Mouse (Mus musculus) liver, embryonic 14.5 days (tissue): Measurements from ENCODE around the gene Gli2. TPM values are rescaled to one million over a fixed set of nuclear protein-coding genes. Genes with fewer than 3 reads are reported as not detected.

Source experiments
- ATAC-seq: fragments of 200-750 bp; cut with Nextera tagmentation; 2 replicates; pipeline ENCODE4 v1.8.0; 2017; ENCODE audit warnings: moderate number of reproducible peaks, mild to moderate bottlenecking, moderate library complexity; ENCODE audit not compliant: insufficient read depth
- DNase-seq, 3 experiments: peaks; one replicate each; pipeline ENCODE4 v3.0.0-alpha.2; 2012 to 2013; ENCODE audit warnings: low read depth in 3 of 3, low spot score in 3 of 3
- H3K27ac ChIP-seq: fragments of 300-500 bp; sonication (generic); 2 replicates; pipeline ENCODE4 v1.5.1; 2014; ENCODE audit warnings: moderate library complexity, mild to moderate bottlenecking, control low read depth, inconsistent platforms
- H3K27me3 ChIP-seq: fragments of 300-500 bp; sonication (generic); 2 replicates; pipeline ENCODE4 v1.6.1; 2014; ENCODE audit warnings: mild to moderate bottlenecking, low read length, moderate library complexity; ENCODE audit not compliant: control insufficient read depth, insufficient read depth
- H3K36me3 ChIP-seq: fragments of 300-500 bp; sonication (generic); replicated peaks from 2 replicates; pipeline ENCODE4 v1.6.1; 2014; ENCODE audit warnings: low read depth; ENCODE audit not compliant: control insufficient read depth, insufficient read depth
- H3K4me1 ChIP-seq, 2 experiments: fragments of 200-500 bp in 1 of 2; fragments of 300-500 bp in 1 of 2; sonication (generic) in 1 of 2; replicated peaks; 2 replicates each; pipeline ENCODE4 v1.6.1; 2012 to 2014; ENCODE audit warnings: antibody characterized with exemption in 1 of 2, inconsistent platforms in 1 of 2, low read length in 1 of 2; ENCODE audit not compliant: control insufficient read depth in 2 of 2, insufficient read depth in 2 of 2
- H3K4me2 ChIP-seq: fragments of 300-500 bp; sonication (generic); 2 replicates; pipeline ENCODE4 v1.6.1; 2014; ENCODE audit warnings: low read depth, mild to moderate bottlenecking, control low read depth, moderate library complexity
- H3K4me3 ChIP-seq, 2 experiments: fragments of 200-500 bp in 1 of 2; fragments of 300-500 bp in 1 of 2; sonication (generic) in 1 of 2; 2 replicates each; pipeline ENCODE4 v1.5.1; 2012 to 2014; ENCODE audit warnings: low read depth in 2 of 2, low read length in 2 of 2, mild to moderate bottlenecking in 2 of 2, control low read depth in 1 of 2, inconsistent platforms in 1 of 2, moderate library complexity in 1 of 2; ENCODE audit not compliant: insufficient read depth in 1 of 2
- H3K9ac ChIP-seq: fragments of 300-500 bp; sonication (generic); replicated peaks from 2 replicates; pipeline ENCODE4 v1.6.1; 2014; ENCODE audit warnings: mild to moderate bottlenecking, control low read depth, moderate library complexity
- H3K9me3 ChIP-seq: fragments of 300-500 bp; sonication (generic); 2 replicates; pipeline ENCODE4 v1.6.1; 2016; ENCODE audit warnings: low read length, mixed read lengths; ENCODE audit not compliant: control insufficient read depth
- CTCF ChIP-seq: IDR thresholded peaks from 2 replicates; pipeline ENCODE4 v1.5.1; 2016; ENCODE audit warnings: antibody characterized with exemption, low read depth, control low read depth
- EP300 ChIP-seq: IDR thresholded peaks from 2 replicates; pipeline ENCODE4 v1.6.1; 2016; ENCODE audit warnings: antibody characterized with exemption, low read depth
- WGBS: fragments of 180-500 bp; shearing (Covaris S2); extraction: QIAGEN DNeasy Blood & Tissue Kit; methylation state at CpG from one replicate; pipeline ENCODE4 v1.1.7; 2014; ENCODE audit not compliant: insufficient replicate concordance; 5-methylcytosine and 5-hydroxymethylcytosine counted together
- polyA plus RNA-seq, 2 experiments: library from polyadenylated mRNA; depleted of rRNA in 1 of 2; stranded (reverse) in 1 of 2; unstranded in 1 of 2; fragments of >200 nt; fragmentation: Nextera tagmentation in 1 of 2; extraction: Ambion mirVana in 1 of 2; gene quantifications; 2 replicates each; pipeline versions ENCODE4 v1.2.1 to v1.2.3; 2012 to 2014

Gene Gli2
- polyA plus RNA-seq, 2 experiments, result 0.04 to 0.26 TPM

DNA sequence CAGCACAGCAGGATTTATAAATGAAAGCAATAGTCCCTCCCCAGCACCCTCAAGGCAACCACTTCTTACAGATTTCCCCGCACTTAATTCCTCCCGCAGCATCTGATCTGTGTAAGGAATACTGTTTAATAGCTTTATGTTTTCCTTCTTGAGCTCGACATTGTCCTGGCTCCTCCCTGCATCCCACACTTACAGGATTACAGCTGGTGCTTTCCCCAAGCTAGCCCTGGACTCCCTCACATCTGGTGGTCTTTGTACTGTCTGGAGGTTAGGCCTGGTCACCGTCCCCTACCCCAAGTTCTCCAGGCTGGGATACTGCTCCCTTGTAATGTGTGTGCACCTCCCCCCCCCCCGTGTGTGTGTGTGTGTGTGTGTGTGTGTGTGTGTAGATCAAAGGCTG lies 101.1 kb downstream of the Gli2 start:
- ATAC-seq (no peak), DNase-seq (no peak)
- no peaks in the 10 kb centered on the region for H3K9me3 ChIP-seq
- no peaks in the 10 kb centered on the region for H3K27me3 ChIP-seq
- TF ChIP-seq CTCF (no peak), EP300 (no peak)
- H3K36me3 ChIP-seq, result no peaks in the 10 kb centered on the region
- H3K27ac ChIP-seq, result no peak overlapping the region
- no peak overlapping the region for H3K4me3 ChIP-seq
- WGBS, result 51% methylated on average over 5 of the region's 5 CpGs
- H3K9ac ChIP-seq, result no peak overlapping the region
- H3K4me1 ChIP-seq, result no peaks in the 10 kb centered on the region
- no peak overlapping the region for H3K4me2 ChIP-seq

DNA sequence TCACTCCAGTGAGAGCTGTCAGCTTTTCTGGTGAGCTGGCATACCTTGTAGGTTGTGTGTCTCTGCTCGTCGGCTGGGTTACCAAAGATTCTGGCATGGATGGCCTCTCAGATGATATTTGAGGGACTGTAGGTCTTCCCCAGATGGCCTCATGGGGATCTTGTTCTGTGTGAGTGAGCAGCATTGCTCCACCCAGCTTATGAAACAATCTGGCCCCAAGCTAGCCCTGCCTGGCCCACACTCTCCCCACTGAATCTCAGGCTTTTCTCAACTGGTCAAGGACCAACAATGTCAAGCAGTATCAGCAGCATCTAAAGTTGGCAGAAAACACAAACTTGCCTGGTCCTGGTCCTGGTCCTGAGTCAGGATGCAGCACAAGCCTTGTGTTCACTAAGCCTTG lies 105.0 kb downstream of the Gli2 start:
- Histone ChIP-seq H3K4me3 (no peak overlapping the region), H3K4me2 (no peak overlapping the region), H3K9me3 (no peaks in the 10 kb centered on the region), H3K27me3 (no peaks in the 10 kb centered on the region), H3K9ac (no peak overlapping the region), H3K4me1 (no peaks in the 10 kb centered on the region), H3K36me3 (no peaks in the 10 kb centered on the region), H3K27ac (no peak overlapping the region)
- ATAC-seq (no peak), DNase-seq (no peak)
- WGBS, result 59% methylated on average over 2 of the region's 2 CpGs
- TF ChIP-seq EP300 (no peak), CTCF (no peak)

DNA sequence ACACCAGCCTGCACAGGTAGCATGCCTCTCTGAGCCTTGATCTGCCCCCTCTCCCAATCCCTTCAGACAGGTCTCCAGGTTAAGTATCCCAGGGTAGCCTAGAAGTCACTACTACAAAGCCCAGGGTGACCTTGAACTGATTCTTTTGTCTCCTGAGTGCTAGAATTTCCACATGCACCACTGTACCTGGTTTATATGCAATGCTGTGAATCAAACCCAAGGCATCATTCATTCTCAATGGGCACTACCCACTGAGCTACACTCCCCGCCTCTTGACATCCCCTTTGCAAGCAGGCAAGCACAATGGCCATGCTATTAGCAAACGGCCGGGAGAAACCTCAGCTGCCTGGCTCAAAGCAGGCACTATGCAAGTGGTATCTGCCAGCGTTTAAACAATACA lies 106.2 kb downstream of the Gli2 start:
- 56% methylated on average over 4 of the region's 4 CpGs for WGBS
- no peak overlapping the region for H3K27ac ChIP-seq
- H3K36me3 ChIP-seq, result no peaks in the 10 kb centered on the region
- no peak overlapping the region for H3K9ac ChIP-seq
- no peaks in the 10 kb centered on the region for H3K9me3 ChIP-seq
- no peaks in the 10 kb centered on the region for H3K27me3 ChIP-seq
- no peak overlapping the region for H3K4me3 ChIP-seq
- TF ChIP-seq EP300 (no peak), CTCF (no peak)
- H3K4me2 ChIP-seq, result no peak overlapping the region
- no peak for ATAC-seq
- no peak for DNase-seq
- H3K4me1 ChIP-seq, result no peaks in the 10 kb centered on the region

DNA sequence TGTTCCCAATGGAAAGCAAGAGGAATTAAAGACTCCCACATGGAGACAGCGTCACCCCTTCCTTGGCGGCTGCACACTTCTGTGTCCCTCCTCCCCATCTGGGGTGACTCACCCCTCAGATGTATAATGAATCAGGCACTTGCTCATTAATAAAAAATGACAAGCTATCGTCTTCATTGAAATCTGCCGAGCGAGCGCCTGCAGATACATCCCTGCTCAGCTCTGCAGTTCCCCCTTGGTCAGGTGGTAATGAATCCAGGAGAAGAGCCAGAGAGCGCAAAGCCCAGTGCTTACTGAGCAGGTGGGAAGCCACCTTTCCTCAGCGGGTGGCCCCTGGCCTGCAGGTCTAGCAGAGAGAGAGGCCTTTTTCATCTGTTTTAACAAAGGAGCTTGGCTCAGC lies 112.1 kb downstream of the Gli2 start:
- no peaks in the 10 kb centered on the region for H3K36me3 ChIP-seq
- no peaks in the 10 kb centered on the region for H3K4me1 ChIP-seq
- no peaks in the 10 kb centered on the region for H3K9me3 ChIP-seq
- WGBS, result 60% methylated on average over 8 of the region's 8 CpGs
- DNase-seq (no peak), ATAC-seq (no peak)
- no peak overlapping the region for H3K9ac ChIP-seq
- no peak overlapping the region for H3K27ac ChIP-seq
- no peak overlapping the region for H3K4me2 ChIP-seq
- H3K27me3 ChIP-seq, result no peaks in the 10 kb centered on the region
- no peak overlapping the region for H3K4me3 ChIP-seq
- TF ChIP-seq CTCF (no peak), EP300 (no peak)

DNA sequence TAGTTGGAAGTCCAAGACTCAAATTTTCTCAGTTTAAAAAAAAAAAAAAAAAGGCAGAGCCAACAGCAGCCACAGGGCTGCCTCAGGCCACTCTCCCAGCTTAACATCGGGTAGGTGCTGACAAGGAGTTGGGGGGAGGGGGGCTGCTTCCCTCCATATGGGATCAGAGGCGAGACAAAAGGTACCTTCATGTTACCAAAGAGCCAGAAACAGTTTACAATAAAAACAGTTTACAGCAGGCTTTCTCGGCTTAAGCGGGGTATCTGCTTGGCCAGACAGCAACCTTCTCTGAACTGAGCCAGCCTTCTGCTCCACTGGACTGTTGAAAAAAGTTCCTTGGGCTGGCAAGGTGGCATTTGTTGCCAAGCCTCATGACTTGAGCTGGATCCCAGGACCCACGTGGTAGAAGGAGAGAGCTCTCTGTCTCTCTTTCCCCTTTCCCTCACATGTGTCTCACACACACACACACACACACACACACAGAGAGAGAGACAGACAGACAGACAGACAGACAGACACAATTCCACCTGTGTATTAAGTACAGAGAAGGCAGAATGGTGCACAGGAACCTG lies 113.1 kb downstream of the Gli2 start:
- no peak for DNase-seq
- no peak for ATAC-seq
- no peak overlapping the region for H3K27ac ChIP-seq

More for the DNA sequence above, 113.1 kb downstream of the Gli2 start:
- H3K9ac ChIP-seq, result no peak overlapping the region
- no peaks in the 10 kb centered on the region for H3K27me3 ChIP-seq
- WGBS, result 39% methylated on average over 5 of the region's 5 CpGs
- H3K9me3 ChIP-seq, result no peaks in the 10 kb centered on the region
- TF ChIP-seq EP300 (no peak), CTCF (no peak)
- H3K4me2 ChIP-seq, result no peak overlapping the region
- no peaks in the 10 kb centered on the region for H3K4me1 ChIP-seq
- no peak overlapping the region for H3K4me3 ChIP-seq
- no peaks in the 10 kb centered on the region for H3K36me3 ChIP-seq
